Mouse (Mus musculus) lung, embryonic 16.5 days (tissue): ENCODE results near the gene Cpd. TPM values are rescaled to one million over a fixed set of nuclear protein-coding genes. Genes with fewer than 3 reads are reported as not detected.

Source experiments
- ATAC-seq: fragments of 200-750 bp; cut with Nextera tagmentation; 2 replicates; pipeline ENCODE4 v1.8.0; 2017; ENCODE audit warnings: low read depth, mild to moderate bottlenecking, moderate library complexity
- H3K27ac ChIP-seq: fragments of 300-500 bp; sonication (generic); 2 replicates; pipeline ENCODE4 v1.5.1; 2014; ENCODE audit warnings: mild to moderate bottlenecking, control low read depth, low read length
- H3K27me3 ChIP-seq: fragments of 300-500 bp; sonication (generic); 2 replicates; pipeline ENCODE4 v1.6.1; 2014; ENCODE audit warnings: low read depth, low read length, mixed read lengths; ENCODE audit not compliant: control insufficient read depth, insufficient read depth
- H3K36me3 ChIP-seq: fragments of 300-500 bp; sonication (generic); 2 replicates; pipeline ENCODE4 v1.6.1; 2014; ENCODE audit warnings: low read length; ENCODE audit not compliant: control insufficient read depth, insufficient read depth
- H3K4me1 ChIP-seq: fragments of 300-500 bp; sonication (generic); replicated peaks from 2 replicates; pipeline ENCODE4 v1.6.1; 2014; ENCODE audit warnings: low read length, mixed read lengths; ENCODE audit not compliant: control insufficient read depth, insufficient read depth
- H3K4me2 ChIP-seq: fragments of 300-500 bp; sonication (generic); 2 replicates; pipeline ENCODE4 v1.6.1; 2014; ENCODE audit warnings: low read depth, low read length, control low read depth
- H3K4me3 ChIP-seq: fragments of 300-500 bp; sonication (generic); 2 replicates; pipeline ENCODE4 v1.5.1; 2014; ENCODE audit warnings: mild to moderate bottlenecking, low read length, control low read depth
- H3K9ac ChIP-seq: fragments of 300-500 bp; sonication (generic); 2 replicates; pipeline ENCODE4 v1.6.1; 2014; ENCODE audit warnings: low read length, control low read depth
- H3K9me3 ChIP-seq: fragments of 300-500 bp; sonication (generic); 2 replicates; pipeline ENCODE4 v1.6.1; 2016; ENCODE audit warnings: low read length; ENCODE audit not compliant: control insufficient read depth
- WGBS: fragments of 180-500 bp; shearing (Covaris S2); extraction: QIAGEN DNeasy Blood & Tissue Kit; methylation state at CpG from one replicate; pipeline ENCODE4 v1.1.7; 2014; 5-methylcytosine and 5-hydroxymethylcytosine counted together
- polyA plus RNA-seq: library from polyadenylated mRNA; unstranded; fragments of >200 nt; fragmentation: Nextera tagmentation; extraction: Ambion mirVana; gene quantifications from 2 replicates; pipeline ENCODE4 v1.2.1, GENCODE M21; 2015

Cpd gene
- polyA plus RNA-seq: 12.6 and 13.4 TPM in 2 replicates

DNA sequence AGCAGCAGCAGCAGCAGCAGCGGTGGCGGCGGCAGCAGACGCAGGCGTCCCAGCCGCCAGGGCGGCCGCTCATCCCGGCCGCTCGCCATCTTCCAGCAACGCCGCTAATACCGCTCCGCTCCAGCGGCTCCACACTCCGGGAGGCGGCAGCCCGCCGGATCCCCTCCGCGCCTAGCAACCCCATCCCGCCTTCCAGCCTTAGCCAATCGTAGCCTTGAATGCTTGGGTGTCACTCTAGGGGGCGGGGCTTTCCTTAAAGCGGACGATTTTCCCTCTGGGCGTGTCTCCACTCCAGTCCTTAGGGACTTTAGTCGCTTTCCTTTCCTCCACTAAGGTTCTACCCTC lies at the start of gene Cpd:
Gene Cpd (minus strand): TSS at position 141 of the 345 bp plus-strand sequence.
- H3K9ac ChIP-seq: peak within 1 kb of the TSS; percentile 91
- ATAC-seq: peak; percentile 100
- no peaks in the 10 kb centered on the region for H3K36me3 ChIP-seq
- under 1% methylated on average over 16 of the region's 29 CpGs for WGBS
- H3K4me2 ChIP-seq: peak within 1 kb of the TSS; percentile 85
- H3K4me1 ChIP-seq: peaks cover 24% of the 10 kb centered on the region
- H3K27ac ChIP-seq: peak within 1 kb of the TSS; percentile 90
- H3K4me3 ChIP-seq: peak within 1 kb of the TSS; percentile 93
- no peaks in the 10 kb centered on the region for H3K27me3 ChIP-seq
- H3K9me3 ChIP-seq: no peaks in the 10 kb centered on the region; the same call in 1 of the 2 replicates

GRCm38 (mm10) chr11:76896360-76896759 lies 49.5 kb upstream of the Cpd start:
- Histone ChIP-seq H3K9me3 (no peaks in the 10 kb centered on the region), H3K36me3 (no peaks in the 10 kb centered on the region), H3K9ac (no peak overlapping the region), H3K4me2 (no peak overlapping the region), H3K27me3 (no peaks in the 10 kb centered on the region), H3K4me3 (no peak overlapping the region), H3K4me1 (peaks cover 37% of the 10 kb centered on the region), H3K27ac (peak overlapping the region; percentile 81)
- peak; percentile 84 for ATAC-seq
- 21% methylated on average over 6 of the region's 6 CpGs for WGBS

DNA sequence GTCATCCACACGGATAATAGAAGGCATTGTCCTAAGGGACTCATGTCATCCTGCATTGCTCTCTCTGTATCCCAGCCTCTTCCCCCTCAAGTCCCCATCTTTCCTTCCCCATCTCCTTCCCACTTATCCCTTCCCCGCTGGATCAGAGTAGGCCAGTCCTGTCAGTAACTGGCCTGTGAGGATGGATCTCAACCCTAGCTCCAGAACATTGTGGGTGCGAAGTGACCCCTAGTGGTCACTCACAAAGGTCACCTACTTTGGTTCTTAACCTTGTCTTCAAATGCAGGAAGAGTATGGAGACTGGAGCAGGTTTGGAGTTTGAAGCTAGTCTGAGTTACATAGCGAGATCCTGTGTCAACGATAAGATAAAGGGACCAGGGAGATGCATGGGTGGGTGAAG lies 47.4 kb upstream of the Cpd start:
- 24% methylated on average over 5 of the region's 5 CpGs for WGBS
- no peaks in the 10 kb centered on the region for H3K36me3 ChIP-seq
- H3K4me1 ChIP-seq: peaks cover 40% of the 10 kb centered on the region
- H3K27ac ChIP-seq: peak overlapping the region; percentile 76
- no peaks in the 10 kb centered on the region for H3K9me3 ChIP-seq
- no peak overlapping the region for H3K4me3 ChIP-seq
- peak; percentile 32 for ATAC-seq
- no peaks in the 10 kb centered on the region for H3K27me3 ChIP-seq
- no peak overlapping the region for H3K9ac ChIP-seq
- peak overlapping the region; percentile 23; the same call in 1 of the 2 replicates for H3K4me2 ChIP-seq

GRCm38 (mm10) chr11:76893570-76893969 lies 46.8 kb upstream of the Cpd start:
- H3K36me3 ChIP-seq: no peaks in the 10 kb centered on the region
- no peak overlapping the region for H3K9ac ChIP-seq
- peak overlapping the region; percentile 23 for H3K4me2 ChIP-seq
- peaks cover 37% of the 10 kb centered on the region for H3K4me1 ChIP-seq
- ATAC-seq: peak; percentile 50
- WGBS: 4% methylated on average over 4 of the region's 4 CpGs
- H3K4me3 ChIP-seq: no peak overlapping the region
- H3K27me3 ChIP-seq: no peaks in the 10 kb centered on the region
- peak overlapping the region; percentile 76 for H3K27ac ChIP-seq
- no peaks in the 10 kb centered on the region for H3K9me3 ChIP-seq

GRCm38 (mm10) chr11:76892972-76893371 lies 46.2 kb upstream of the Cpd start:
- ATAC-seq: no peak
- Histone ChIP-seq H3K36me3 (no peaks in the 10 kb centered on the region), H3K27ac (peak overlapping the region; percentile 75), H3K27me3 (no peaks in the 10 kb centered on the region), H3K4me2 (no peak overlapping the region), H3K4me3 (no peak overlapping the region), H3K9ac (no peak overlapping the region), H3K9me3 (no peaks in the 10 kb centered on the region), H3K4me1 (peaks cover 31% of the 10 kb centered on the region)
- WGBS: 66% methylated on average over 3 of the region's 3 CpGs

DNA sequence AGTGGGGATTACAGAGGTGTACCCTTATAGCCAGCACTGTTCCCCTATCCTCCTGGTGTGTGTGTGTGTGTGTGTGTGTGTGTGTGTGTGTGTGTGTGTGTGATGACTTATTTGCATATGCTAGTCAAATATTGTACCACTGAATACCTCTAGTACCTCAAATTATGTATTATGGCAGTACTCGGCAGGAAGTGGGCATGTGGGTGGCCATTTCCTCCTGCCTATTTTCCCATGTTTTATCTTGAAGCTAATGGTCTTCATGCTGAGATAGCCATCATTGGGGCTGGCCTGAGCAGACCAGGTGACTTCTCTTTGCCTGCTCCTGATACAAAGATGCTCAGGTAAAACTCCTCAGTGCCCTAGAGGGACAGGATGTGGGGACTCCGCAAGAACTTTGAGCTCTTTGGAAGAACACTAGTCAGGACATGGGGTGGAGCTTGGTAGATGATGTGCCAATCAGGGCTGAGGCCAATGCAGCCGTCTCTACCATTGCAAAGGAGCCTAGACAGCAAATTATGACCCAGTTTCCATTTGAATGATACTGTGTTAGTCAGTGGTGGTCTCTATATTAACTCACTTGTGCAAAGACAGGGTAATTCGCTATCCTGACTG lies 45.0 kb upstream of the Cpd start:
- H3K9ac ChIP-seq: no peak overlapping the region
- H3K4me3 ChIP-seq: no peak overlapping the region
- H3K36me3 ChIP-seq: no peaks in the 10 kb centered on the region
- WGBS: 71% methylated on average over 4 of the region's 4 CpGs
- no peaks in the 10 kb centered on the region for H3K9me3 ChIP-seq
- H3K27me3 ChIP-seq: no peaks in the 10 kb centered on the region
- H3K4me2 ChIP-seq: no peak overlapping the region
- ATAC-seq: no peak
- H3K27ac ChIP-seq: no peak overlapping the region
- peaks cover 23% of the 10 kb centered on the region for H3K4me1 ChIP-seq

DNA sequence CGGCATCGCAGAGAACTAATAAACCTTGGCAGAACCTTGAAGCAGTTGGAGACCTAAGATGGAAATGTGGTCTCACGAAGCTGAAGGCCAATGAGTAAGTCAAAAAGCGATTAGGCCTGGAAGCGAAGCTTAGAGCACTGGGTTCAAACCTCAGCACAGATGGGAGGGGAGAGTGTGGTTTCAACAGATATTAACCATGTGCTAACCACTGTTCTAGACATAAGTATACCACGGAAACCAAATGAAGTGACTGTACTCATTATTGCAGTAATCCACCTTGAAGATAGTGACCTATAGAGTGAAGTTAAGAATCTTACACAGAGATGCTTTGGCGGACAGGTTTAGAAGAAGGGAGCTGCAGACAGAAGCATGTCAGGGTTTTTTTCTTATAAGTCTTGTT lies 44.4 kb upstream of the Cpd start:
- H3K4me3 ChIP-seq: no peak overlapping the region
- no peak for ATAC-seq
- peaks cover 23% of the 10 kb centered on the region for H3K4me1 ChIP-seq
- no peak overlapping the region for H3K27ac ChIP-seq
- H3K4me2 ChIP-seq: no peak overlapping the region
- H3K9ac ChIP-seq: no peak overlapping the region
- H3K36me3 ChIP-seq: no peaks in the 10 kb centered on the region
- whole genome bisulfite sequencing: 89% methylated on average over 7 of the region's 7 CpGs
- H3K9me3 ChIP-seq: no peaks in the 10 kb centered on the region
- H3K27me3 ChIP-seq: no peaks in the 10 kb centered on the region

- WGBS: 29% methylated on average over 10 of the region's 10 CpGs
- H3K4me2 ChIP-seq: peak overlapping the region; percentile 19; the same call in 1 of the 2 replicates
- no peaks in the 10 kb centered on the region for H3K9me3 ChIP-seq
- ATAC-seq: peak; percentile 35; the same call in 1 of the 2 replicates
- H3K4me3 ChIP-seq: no peak overlapping the region
- no peak overlapping the region for H3K9ac ChIP-seq
- peak overlapping the region; percentile 78 for H3K27ac ChIP-seq
- peaks cover 23% of the 10 kb centered on the region for H3K4me1 ChIP-seq
- no peaks in the 10 kb centered on the region for H3K27me3 ChIP-seq
- H3K36me3 ChIP-seq: no peaks in the 10 kb centered on the region
These were observed 42.7 kb upstream of the Cpd start for GRCm38 (mm10) chr11:76889339-76890164.

DNA sequence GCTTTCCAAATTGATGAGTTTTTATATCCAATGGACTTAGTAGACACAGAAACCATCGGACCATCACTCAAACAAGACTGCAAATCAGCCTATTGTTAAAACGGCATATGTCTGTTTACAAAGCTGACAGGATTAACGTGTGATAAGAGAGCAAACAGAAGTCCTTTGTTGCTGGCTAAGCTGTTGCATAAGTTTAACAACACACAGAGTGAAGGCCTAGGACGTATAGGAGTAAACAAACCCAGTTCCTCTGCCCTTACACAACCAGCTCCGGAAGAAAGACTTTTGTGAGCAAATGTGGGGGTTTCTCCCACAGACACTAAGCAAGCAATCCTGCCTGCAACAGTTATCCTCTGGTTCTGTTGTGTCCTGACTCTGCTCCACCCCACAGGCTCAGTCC lies 37.6 kb upstream of the Cpd start:
- no peaks in the 10 kb centered on the region for H3K27me3 ChIP-seq
- peak overlapping the region; percentile 91 for H3K27ac ChIP-seq
- H3K36me3 ChIP-seq: no peaks in the 10 kb centered on the region
- 8% methylated on average over 5 of the region's 5 CpGs for WGBS
- H3K4me2 ChIP-seq: no peak overlapping the region
- H3K9ac ChIP-seq: no peak overlapping the region
- no peak overlapping the region for H3K4me3 ChIP-seq
- H3K4me1 ChIP-seq: peaks cover 3% of the 10 kb centered on the region
- peak; percentile 94 for ATAC-seq
- no peaks in the 10 kb centered on the region for H3K9me3 ChIP-seq
